Mouse (Mus musculus): ENCODE data around the gene Six5. TPM values are rescaled to one million over a fixed set of nuclear protein-coding genes. Genes with fewer than 3 reads are reported as not detected.

Gene Six5
- 1.4 and 2.4 TPM in 2 replicates for polyA plus RNA-seq (2015; fragmentation: Nextera tagmentation; extraction: Ambion mirVana)

GRCm38 (mm10) chr7:19094471-19094825 is at the start of gene Six5:
Gene Six5, plus strand, starts transcription at chr7:19094594.

GRCm38 (mm10) chr7:19054047-19054776 is 40.2 kb upstream of the Six5 start, which contains the start of gene Rsph6a:
Gene Rsph6a, plus strand, starts transcription at chr7:19054690.

GRCm38 (mm10) chr7:19075723-19076585 is 18.4 kb upstream of the Six5 start, which contains the start of gene Dmwd:
Gene Dmwd, plus strand, starts transcription at chr7:19076227.

GRCm38 (mm10) chr7:19083701-19084100 is 10.7 kb upstream of the Six5 start, which contains the start of gene Dmpk:
Gene Dmpk, plus strand, starts transcription at chr7:19083849.

GRCm38 (mm10) chr7:19118028-19118771 is 23.8 kb downstream of the Six5 start, which contains the start of gene Gm4969:
Gene Gm4969, minus strand, starts transcription at chr7:19118368.

GRCm38 (mm10) chr7:19119631-19120429 is 25.4 kb downstream of the Six5 start, which contains the start of gene Fbxo46:
Gene Fbxo46, plus strand, starts transcription at chr7:19119859.

Other genes with a start within 250 kb of the Six5 start
- 247 and 352 TPM in 2 replicates for gene Pglyrp1, start 223.3 kb upstream of the Six5 start, polyA plus RNA-seq (2015; fragmentation: Nextera tagmentation; extraction: Ambion mirVana)
- 12.5 and 14.3 TPM in 2 replicates for gene Ccdc61, start 184.2 kb upstream of the Six5 start, polyA plus RNA-seq (2015; fragmentation: Nextera tagmentation; extraction: Ambion mirVana)
- 0.31 and 0.36 TPM in 2 replicates for gene Nova2, start 168.7 kb upstream of the Six5 start, polyA plus RNA-seq (2015; fragmentation: Nextera tagmentation; extraction: Ambion mirVana)
- gene Nanos2, start 107.2 kb upstream of the Six5 start, polyA plus RNA-seq (2015; fragmentation: Nextera tagmentation; extraction: Ambion mirVana) = not detected in 2 replicates
- 1.1 and 1.4 TPM in 2 replicates for gene Mypop, start 103.3 kb upstream of the Six5 start, polyA plus RNA-seq (2015; fragmentation: Nextera tagmentation; extraction: Ambion mirVana)
- gene Irf2bp1, start 90.5 kb upstream of the Six5 start, polyA plus RNA-seq (2015; fragmentation: Nextera tagmentation; extraction: Ambion mirVana) = 7.4 and 8.6 TPM in 2 replicates
- gene Foxa3, start 71.1 kb upstream of the Six5 start, polyA plus RNA-seq (2015; fragmentation: Nextera tagmentation; extraction: Ambion mirVana) = 0.15 and 0.19 TPM in 2 replicates
- gene Sympk, start 70.2 kb upstream of the Six5 start, polyA plus RNA-seq (2015; fragmentation: Nextera tagmentation; extraction: Ambion mirVana) = 11.2 and 11.7 TPM in 2 replicates
- gene Rsph6a, start 39.9 kb upstream of the Six5 start, polyA plus RNA-seq (2015; fragmentation: Nextera tagmentation; extraction: Ambion mirVana) = not detected in 2 replicates
- 5.5 and 7.2 TPM in 2 replicates for gene Dmwd, start 18.4 kb upstream of the Six5 start, polyA plus RNA-seq (2015; fragmentation: Nextera tagmentation; extraction: Ambion mirVana)
- 9.4 and 11.5 TPM in 2 replicates for gene Dmpk, start 10.7 kb upstream of the Six5 start, polyA plus RNA-seq (2015; fragmentation: Nextera tagmentation; extraction: Ambion mirVana)
- 0.25 and 0.51 TPM in 2 replicates for gene Gm4969, start 23.8 kb downstream of the Six5 start, polyA plus RNA-seq (2015; fragmentation: Nextera tagmentation; extraction: Ambion mirVana)
- 7.2 and 8.3 TPM in 2 replicates for gene Fbxo46, start 25.3 kb downstream of the Six5 start, polyA plus RNA-seq (2015; fragmentation: Nextera tagmentation; extraction: Ambion mirVana)
- gene Qpctl, start 54.7 kb downstream of the Six5 start, polyA plus RNA-seq (2015; fragmentation: Nextera tagmentation; extraction: Ambion mirVana) = 6.5 and 7.0 TPM in 2 replicates
- gene Snrpd2, start 55.1 kb downstream of the Six5 start, polyA plus RNA-seq (2015; fragmentation: Nextera tagmentation; extraction: Ambion mirVana) = 84.5 and 92.5 TPM in 2 replicates
- gene Gipr, start 71.5 kb downstream of the Six5 start, polyA plus RNA-seq (2015; fragmentation: Nextera tagmentation; extraction: Ambion mirVana) = 0.04 and 0.06 TPM in 2 replicates
- 3.9 and 5.1 TPM in 2 replicates for gene Eml2, start 81.8 kb downstream of the Six5 start, polyA plus RNA-seq (2015; fragmentation: Nextera tagmentation; extraction: Ambion mirVana)
- 0.59 and 0.81 TPM in 2 replicates for gene Gpr4, start 117.9 kb downstream of the Six5 start, polyA plus RNA-seq (2015; fragmentation: Nextera tagmentation; extraction: Ambion mirVana)
- 14.7 and 14.8 TPM in 2 replicates for gene Opa3, start 133.7 kb downstream of the Six5 start, polyA plus RNA-seq (2015; fragmentation: Nextera tagmentation; extraction: Ambion mirVana)
- gene Vasp, start 177.2 kb downstream of the Six5 start, polyA plus RNA-seq (2015; fragmentation: Nextera tagmentation; extraction: Ambion mirVana) = 71.2 and 86.4 TPM in 2 replicates
- 0.18 and 0.19 TPM in 2 replicates for gene Ppm1n, start 185.5 kb downstream of the Six5 start, polyA plus RNA-seq (2015; fragmentation: Nextera tagmentation; extraction: Ambion mirVana)
- 4.2 and 4.7 TPM in 2 replicates for gene Rtn2, start 188.0 kb downstream of the Six5 start, polyA plus RNA-seq (2015; fragmentation: Nextera tagmentation; extraction: Ambion mirVana)
- gene Fosb, start 215.5 kb downstream of the Six5 start, polyA plus RNA-seq (2015; fragmentation: Nextera tagmentation; extraction: Ambion mirVana) = 0.07 TPM in 1 of 2 replicates, not detected in the other